Mouse (Mus musculus) kidney, postnatal 4 days (tissue): ENCODE results near the gene B3gat3.
"Not testable (repeated sequence)": the region's sequence is repeated elsewhere in the genome, so short reads cannot be mapped to it uniquely, and the experiment has no call there.

Experiments
- DNase-seq, 2 experiments: peaks; one replicate each; pipeline ENCODE4 v3.0.0; 2021; ENCODE audit warnings: mixed read lengths in 2 of 2

The B3gat3 gene

DNA sequence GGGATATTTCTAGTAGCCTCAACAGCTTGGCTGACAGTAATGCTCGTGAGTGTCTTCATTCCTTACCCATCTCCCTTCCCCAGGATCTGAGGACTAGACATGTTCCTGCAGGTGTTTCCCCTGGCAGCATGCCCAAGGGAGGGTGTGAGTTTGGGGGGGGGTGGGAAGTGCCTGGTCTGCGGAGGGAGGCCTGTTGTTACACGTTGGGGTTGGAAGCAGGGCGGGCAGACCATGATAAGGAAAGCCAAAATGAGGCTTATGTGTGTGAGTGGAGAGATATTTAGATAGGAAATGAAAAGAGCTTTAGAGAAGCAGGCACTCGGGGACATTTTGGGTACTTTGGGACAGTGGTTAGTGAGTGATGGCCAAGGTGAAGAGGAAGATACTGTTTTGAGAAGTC is 23.9 kb downstream of the B3gat3 start:
- DNase-seq: no peak

DNA sequence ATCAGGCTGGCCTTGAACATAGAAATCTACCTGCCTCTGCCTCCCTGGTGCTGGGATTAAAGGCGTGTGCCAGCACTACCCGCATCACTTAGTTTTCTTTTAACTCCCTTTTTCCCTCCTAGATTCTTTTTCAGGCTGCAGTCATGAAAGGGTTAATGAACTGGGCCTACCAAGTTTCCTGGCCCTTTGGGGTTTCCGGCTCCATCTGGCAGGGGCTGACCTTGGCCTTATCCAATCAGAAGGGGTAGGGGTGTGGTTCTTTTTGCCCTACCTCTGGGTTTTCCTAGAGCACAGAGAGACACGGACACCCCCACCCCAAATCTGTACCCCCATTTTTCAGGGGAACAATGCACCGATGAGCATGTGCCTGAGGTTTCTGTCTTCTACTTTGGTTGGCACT is 24.6 kb downstream of the B3gat3 start:
- peak; percentile 94 to 95 for DNase-seq

DNA sequence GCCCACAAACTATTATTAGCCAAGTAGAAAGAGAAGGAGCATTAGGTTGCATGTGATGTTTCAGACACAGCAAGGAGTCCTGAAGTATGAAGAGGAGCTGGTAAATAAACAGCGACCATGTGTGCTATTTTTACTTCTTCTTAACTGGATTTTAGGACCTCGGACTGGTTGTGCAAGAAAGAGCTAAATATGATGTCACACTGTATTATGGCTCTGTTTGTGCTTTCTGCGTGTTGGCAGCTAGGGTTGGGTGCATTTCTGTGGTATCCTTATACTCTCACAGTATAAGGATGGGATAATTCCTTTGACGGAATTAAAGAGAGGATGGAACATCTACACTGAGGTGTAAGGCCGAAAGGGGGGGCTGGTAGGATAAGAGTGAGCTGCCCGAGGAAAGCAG is 25.1 kb downstream of the B3gat3 start:
- no peak for DNase-seq

DNA sequence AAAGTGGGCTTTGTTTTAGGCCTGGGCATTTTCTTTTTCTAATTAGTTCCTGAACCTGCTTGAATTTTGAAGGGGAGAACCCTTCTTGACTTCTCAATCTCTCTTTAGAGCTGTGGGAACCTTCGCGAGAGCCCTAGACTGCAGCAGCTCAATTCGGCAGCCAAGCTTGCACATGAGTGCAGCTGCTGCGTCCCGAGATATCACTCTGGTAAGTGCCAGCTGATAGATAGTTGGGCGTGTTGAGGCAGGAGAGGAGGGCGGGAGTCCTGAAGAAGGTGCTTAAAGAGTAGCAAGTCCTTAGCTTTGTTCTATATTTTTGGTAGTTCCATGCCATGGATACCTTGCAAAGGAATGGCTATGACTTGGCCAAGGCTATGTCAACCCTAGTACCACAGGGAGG is 26.8 kb downstream of the B3gat3 start:
- DNase-seq: no peak

DNA sequence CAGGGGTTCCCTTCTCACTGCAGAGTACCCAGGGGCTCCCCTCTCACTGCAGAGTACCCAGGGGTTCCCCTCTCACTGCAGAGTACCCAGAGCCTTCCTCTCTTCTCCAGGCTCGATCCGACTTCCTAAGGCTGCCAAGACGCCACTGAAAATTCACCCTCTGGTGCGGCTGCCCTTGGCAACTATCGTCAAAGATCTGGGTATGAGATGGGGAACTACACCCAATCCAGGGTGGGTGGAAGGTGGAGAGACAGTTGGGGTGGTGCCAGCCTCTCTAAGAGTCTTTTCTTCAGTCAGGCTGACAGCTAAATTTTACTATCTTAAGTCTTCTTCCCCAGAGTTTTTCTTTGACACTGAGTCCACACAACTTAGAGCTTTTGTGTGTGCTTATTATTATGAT is 30.0 kb downstream of the B3gat3 start:
- no peak for DNase-seq

DNA sequence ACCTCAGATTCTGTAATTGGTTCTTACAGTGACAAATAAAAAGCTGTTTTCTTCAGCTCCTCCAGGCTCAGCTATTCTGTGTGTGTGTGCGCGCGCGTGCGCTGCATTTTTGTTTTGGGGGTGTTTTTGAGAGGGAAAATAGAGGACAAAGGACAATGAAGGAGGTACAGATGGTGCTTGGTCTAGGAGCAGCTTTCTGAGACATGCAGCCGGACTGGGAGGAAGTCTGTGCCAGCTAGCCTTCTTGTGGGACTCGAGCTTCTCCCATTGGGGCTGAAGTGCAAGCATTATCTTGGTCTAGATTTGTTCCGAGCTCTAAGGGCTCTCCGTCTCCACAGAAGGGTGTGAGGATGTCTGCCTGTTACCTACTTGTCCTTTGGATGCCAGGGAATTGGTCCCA is 32.1 kb downstream of the B3gat3 start:
- no peak for DNase-seq

DNA sequence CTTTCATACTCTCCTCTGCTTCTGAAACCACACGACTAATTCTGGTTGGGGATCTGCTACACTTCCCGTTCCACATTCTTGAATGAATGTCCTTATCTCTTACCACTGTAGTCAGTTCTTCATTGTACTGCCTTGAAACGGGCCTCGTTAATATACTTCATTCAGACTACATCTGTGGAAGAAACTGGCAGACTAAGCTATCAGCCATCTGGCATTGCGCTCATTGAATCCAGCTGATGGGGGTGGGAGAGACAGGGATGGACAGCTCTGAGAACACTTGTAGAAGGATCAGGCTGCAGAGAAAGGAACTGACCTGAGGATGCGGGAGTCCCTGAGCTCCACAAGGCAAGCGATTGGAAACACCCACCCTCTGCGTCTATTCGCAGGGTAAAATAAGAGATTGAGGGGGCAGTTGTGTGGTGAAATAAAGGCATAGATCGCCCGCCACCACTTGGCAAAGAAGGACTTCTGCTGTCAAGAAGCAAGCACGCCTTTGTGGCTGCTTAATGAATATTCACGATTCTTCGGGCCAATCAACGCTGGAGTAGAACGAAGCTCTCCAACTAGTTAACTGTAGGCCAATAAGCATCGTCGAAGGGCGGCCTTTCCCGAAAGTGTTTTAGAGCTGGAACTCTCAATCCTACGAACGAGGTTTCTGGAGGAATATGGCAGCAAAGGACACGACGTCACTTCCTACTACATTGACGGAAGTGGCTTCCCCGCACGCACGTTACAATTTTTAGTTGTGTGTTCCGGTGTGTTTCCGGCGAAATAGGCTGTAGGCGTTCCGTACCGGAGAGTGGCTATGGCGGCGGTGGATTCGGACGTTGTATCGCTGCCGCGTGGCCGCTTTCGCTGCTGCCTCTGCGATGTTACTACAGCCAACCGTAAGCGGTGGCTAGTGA is 33.2 kb downstream of the B3gat3 start, which contains the start of gene Tut1:
TSS of gene Tut1 (plus strand) at position 713 of the 905 bp plus-strand sequence.
- peak; percentile 89 to 92 for DNase-seq

DNA sequence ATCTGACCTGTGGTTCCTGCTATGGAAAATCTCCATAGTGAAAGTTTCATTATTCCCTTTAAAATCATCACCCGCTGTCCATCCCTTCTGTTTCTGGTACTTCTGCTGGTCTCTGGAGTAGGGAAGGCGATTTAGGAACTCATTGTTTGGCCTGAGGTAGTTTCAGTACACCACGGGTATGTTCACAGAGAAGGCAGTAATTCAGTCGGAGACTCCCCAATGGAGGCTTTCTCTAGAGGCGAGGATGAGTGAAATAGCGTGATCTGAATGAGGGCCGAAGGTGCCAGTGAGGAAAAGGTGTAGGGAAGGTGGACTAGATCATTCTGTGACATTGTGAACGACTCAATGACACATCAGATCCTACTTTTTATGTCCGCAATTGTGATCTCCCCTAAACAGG is 34.0 kb downstream of the B3gat3 start:
- no peak for DNase-seq

DNA sequence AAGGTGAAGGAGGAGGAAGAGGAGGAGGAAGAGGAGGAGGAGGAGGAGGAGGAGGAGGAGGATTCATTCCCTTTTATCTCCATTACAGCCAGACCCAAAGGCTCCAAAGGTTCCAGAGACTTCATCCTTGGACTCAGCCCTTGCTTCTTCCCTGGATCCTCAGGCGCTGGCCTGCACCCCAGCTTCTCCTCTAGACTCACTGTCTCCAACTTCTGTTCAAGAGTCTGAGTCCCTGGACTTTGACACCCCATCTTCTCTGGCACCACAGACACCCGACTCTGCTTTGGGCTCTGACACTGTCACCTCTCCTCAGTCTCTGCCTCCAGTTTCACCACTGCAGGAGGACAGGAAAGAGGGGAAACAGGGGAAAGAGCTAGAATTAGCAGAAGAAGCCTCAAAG is 42.1 kb downstream of the B3gat3 start:
- DNase-seq: no peak

DNA sequence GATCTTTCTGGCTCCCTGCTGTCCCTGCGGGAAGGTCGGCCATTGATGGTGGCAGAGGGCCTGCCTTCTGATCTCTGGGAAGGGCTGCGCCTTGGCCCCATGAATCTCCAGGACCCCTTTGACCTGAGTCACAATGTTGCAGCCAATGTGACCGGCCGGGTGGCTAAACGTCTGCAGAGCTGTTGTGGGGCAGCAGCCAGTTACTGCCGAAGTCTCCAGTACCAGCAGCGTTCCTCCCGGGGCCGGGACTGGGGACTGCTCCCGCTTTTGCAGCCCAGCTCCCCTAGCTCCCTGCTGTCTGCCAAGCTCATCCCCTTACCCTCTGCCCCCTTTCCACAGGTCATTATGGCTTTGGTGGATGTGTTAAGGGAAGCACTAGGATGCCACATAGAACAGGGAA is 44.9 kb downstream of the B3gat3 start:
- no peak for DNase-seq

DNA sequence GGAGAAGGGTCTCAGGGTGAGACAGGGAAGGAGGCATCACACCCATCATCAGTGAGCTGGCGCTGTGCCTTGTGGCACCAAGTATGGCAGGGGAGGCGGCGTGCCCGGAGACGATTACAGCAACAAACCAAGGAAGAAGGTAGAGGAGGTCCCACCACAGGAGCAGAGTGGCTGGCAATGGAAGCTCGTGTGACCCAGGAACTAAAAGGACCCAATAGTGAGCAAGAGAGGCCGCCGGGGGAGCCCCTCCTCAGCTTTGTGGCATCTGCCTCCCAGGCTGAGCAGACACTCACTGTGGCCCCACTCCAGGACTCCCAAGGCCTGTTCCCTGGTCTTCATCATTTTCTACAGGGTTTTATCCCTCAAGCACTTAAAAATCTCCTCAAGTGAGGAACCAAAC is 45.6 kb downstream of the B3gat3 start:
- DNase-seq: peak; percentile 35 to 40

DNA sequence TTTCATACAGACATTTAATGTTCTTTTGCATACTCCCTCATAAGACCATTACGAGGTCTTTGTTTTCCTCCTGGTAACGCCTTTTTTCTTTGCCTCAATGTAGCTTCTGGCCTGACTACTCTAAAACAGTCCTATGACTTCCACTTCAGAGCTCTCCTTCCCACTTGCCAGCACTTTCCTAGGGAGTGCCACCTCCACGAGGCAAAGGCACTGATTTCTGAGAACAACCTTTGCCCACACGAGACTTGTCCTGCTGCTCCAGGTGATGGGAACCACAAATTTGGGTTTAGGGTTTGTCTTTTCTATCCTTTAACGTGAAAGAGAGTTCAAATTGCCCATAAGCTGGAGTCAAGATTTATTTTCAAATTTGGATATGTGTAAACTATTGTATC is 46.0 kb downstream of the B3gat3 start:
- no peak for DNase-seq

DNA sequence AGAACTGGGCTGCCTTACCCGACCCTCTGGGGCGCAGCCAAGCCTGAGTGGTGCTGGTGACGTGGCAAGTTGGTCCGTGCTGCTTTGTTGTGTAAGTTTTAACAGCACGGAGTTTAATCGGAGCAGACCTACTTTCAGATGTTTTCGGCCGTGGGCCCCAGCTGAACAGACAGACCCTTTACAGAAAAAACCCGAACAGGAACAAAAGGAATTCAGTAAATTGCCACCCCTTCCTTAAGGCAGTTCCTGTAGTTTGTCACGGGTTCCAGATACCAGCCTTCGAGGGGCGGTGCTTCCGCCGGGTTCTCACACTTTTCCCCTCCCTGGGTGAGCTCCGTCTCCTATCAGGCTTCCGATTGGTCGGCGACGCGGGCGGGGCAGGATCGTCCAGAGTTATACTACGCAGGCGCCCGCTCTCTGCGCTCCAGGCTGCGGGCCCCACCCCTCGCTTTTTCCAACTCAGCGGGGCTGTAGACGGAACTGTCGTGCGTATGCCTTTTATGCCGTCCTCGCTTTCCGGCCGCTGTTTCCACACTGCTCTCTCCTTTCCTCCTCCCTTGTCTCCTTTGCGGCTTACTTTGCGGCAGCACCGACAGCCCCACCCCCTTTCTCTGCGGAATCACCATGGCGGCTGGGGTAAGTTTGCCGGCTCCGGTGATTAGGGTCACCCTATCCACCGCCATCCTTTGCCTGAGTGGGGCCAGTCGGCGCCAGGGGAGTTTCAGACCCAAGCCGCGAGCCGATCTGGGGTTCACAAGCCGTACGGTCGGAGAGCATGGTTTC is 46.6 kb downstream of the B3gat3 start, which contains the start of gene Eef1g:
TSS of gene Eef1g (plus strand) at position 452 of the 783 bp plus-strand sequence.
- peak; percentile 98 to 100 for DNase-seq

DNA sequence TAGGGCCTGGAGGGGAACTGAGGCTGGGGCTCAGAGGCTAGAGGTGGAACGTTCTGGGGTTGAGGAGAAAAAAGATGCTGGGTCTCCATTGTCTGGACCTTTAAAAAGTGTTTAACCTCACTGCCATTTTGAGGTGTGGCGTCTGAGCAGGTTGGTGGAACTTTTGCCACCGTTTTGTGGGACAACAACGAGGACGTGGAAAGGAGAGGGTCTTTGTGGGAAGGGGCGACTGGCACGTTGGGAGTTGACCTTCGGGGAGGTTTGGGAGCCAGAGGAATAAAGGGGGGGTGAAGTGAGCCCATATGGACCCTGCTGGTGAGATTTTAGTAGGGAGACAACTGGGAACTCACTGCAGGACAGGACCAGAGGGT is 47.2 kb downstream of the B3gat3 start:
- DNase-seq: no peak

DNA sequence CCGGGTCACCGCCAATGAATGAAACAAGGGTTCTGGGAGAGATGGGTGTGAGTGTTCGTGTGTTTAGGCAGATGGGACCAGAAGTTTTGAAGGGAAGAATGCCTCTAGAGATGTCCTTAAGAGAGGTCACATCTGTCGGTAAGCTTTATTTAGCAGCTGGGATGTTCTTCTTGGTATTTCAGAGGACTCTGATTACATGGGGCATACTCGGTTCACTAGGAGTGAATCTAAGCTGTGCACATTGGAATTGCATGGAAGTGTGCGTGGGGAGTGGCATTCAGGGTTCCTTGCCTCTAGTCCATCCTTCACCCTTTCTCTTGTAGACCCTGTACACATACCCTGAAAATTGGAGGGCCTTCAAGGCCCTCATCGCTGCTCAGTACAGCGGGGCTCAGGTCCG is 47.7 kb downstream of the B3gat3 start:
- DNase-seq: no peak

DNA sequence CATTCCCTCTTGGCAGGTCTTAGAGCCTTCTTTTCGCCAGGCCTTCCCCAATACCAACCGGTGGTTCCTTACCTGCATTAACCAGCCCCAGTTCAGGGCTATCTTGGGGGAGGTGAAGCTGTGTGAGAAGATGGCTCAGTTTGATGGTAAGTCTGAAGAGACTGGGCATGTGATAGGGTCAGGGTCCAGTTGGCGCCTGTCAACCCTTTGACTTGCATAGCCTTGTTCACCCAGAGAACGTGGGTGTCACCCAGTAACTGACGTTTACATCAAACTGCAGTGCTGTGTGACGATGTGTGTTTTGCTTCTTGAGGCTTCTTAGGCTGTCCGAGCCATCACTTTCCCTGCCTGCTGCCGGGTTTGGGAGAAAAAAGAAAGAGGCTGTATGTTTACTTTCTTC is 52.3 kb downstream of the B3gat3 start:
- not testable (repeated sequence) for DNase-seq

DNA sequence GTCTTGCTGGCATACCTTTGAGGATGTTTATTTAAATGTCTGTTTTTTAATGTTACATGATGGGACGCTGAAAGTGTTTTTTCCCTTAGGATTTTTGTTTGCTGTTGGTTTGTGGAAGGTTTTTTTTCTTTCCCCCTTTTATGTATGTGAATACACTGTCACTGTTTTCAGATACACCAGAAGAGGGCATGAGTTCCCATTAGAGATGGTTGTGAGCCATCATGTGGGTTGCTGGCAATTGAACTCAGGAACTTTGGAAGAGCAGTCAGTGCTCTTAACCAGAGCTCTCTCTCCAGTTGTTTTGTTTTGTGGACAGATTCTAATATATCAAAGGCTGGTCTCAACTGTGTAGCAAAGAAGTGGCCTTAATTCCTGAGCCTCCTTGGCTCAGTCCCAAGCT is 54.5 kb downstream of the B3gat3 start:
- no peak for DNase-seq

DNA sequence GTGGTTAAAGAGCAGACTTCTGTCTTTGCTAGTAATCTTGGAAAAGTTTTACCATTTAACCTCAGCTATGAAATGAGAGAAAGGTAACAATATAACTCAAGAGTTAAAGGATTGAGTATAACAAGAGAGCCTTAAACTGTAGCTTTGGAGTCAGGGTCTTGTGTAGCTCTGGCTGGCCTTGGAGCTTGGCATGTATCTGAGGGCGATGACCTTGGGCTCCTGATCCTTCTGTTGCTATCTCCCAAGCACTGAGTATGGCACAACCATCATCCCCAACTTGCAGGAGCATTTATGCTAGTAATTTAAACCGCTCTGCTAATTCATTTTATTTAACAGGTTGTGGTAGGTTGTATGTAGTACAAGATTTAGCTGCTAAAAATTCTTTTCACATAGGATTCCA is 55.3 kb downstream of the B3gat3 start:
- no peak for DNase-seq

DNA sequence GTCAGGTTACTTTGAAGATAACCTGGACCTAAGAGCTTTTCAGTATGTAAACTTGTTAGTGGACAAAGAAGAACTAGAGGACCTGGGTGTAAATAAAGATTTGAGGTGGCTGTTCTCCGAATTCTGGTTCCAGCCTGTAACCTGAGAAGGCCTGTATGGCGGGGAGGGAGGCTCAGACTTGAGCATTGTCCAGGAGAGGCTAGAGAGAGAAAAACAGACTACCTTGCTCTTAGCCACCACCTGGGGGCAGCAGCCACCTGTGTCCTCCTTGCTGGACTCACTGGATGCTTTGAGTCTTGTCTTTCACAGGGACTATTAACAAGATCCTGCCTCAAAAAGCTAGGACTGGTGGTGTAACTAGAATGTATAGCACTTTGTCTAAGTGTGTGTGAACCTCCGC is 56.4 kb downstream of the B3gat3 start:
- peak; percentile 65 to 74 for DNase-seq
